Mouse (Mus musculus): ENCODE measurements around the gene St6galnac3. TPM values are rescaled to one million over a fixed set of nuclear protein-coding genes. Genes with fewer than 3 reads are reported as not detected.

The St6galnac3 gene
- polyA plus RNA-seq, 1 experiment from 2014 or later, result 34.4 TPM

DNA sequence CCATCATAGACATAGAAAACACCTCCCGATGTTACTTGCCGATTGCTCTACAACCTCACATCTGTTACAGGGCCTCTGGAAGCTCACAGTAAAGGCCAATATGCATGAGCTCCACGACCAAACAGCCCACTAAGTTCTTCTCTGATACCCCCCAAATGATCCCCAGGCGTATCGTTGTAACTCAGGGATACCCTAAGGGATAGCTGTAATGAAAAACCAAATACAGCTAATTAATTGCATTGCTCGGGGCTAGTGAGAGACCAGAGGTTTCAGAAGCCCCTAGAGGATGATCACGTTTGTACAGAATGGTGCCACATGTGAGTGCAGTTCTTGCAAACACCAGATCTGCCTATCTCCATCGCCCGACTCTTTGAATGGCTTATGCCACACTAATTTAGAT is 315.7 kb downstream of the St6galnac3 start:
- Histone ChIP-seq H3K27me3 (ENCODE audit: insufficient read depth, low read length) (no peaks in the 10 kb centered on the region), H3K36me3 (ENCODE audit: insufficient read depth, low read length) (no peaks in the 10 kb centered on the region), H3K4me2 (ENCODE audit: low read length) (no peak overlapping the region), H3K27ac (no peak overlapping the region), H3K9me3 (replicated peaks; ENCODE audit: low read length) (no peaks in the 10 kb centered on the region), H3K4me1 (replicated peaks; ENCODE audit: insufficient read depth, low read length) (no peaks in the 10 kb centered on the region), H3K4me3 (replicated peaks; ENCODE audit: low read depth, low read length) (no peak overlapping the region), H3K9ac (ENCODE audit: low read depth, low read length) (no peak overlapping the region)
- ATAC-seq (replicated peaks; ENCODE audit: low FRiP score, low read depth), result no peak
- TF ChIP-seq CTCF (IDR thresholded peaks at IDR 0.05; ENCODE audit: low read depth), result no peak
- WGBS, result 82% methylated on average over 9 of the region's 9 CpGs
- DNase-seq (ENCODE audit: low spot score), result no peak

DNA sequence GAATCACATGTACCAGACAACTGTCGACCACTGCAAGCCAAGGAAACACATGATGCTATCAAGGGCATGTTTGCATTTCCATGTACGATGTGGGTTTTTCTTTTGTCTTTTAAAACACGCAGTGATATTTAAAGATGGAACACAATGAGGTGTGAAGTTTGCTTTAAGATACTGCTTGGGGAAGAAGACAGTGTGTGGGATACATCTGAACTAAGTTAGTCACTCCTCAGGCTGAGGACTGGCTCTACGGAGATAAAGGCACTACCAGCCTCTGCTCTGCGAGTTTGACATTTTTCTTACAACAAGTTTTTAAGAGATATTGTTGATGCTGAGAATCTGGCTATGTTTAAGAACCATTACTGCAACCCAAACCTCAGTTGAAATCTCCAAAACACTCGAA is 316.6 kb downstream of the St6galnac3 start:
- H3K36me3 ChIP-seq (ENCODE audit: insufficient read depth, low read length), result no peaks in the 10 kb centered on the region
- no peaks in the 10 kb centered on the region for H3K9me3 ChIP-seq (replicated peaks; ENCODE audit: low read length)
- DNase-seq (ENCODE audit: low spot score) (no peak), ATAC-seq (replicated peaks; ENCODE audit: low FRiP score, low read depth) (no peak)
- no peak overlapping the region for H3K9ac ChIP-seq (ENCODE audit: low read depth, low read length)
- no peaks in the 10 kb centered on the region for H3K27me3 ChIP-seq (ENCODE audit: insufficient read depth, low read length)
- WGBS, result 94% methylated on average over 6 of the region's 6 CpGs
- no peak overlapping the region for H3K4me2 ChIP-seq (ENCODE audit: low read length)
- no peak overlapping the region for H3K27ac ChIP-seq
- H3K4me1 ChIP-seq (replicated peaks; ENCODE audit: insufficient read depth, low read length), result no peaks in the 10 kb centered on the region
- H3K4me3 ChIP-seq (replicated peaks; ENCODE audit: low read depth, low read length), result no peak overlapping the region
- no peak for TF ChIP-seq CTCF (IDR thresholded peaks at IDR 0.05; ENCODE audit: low read depth)

DNA sequence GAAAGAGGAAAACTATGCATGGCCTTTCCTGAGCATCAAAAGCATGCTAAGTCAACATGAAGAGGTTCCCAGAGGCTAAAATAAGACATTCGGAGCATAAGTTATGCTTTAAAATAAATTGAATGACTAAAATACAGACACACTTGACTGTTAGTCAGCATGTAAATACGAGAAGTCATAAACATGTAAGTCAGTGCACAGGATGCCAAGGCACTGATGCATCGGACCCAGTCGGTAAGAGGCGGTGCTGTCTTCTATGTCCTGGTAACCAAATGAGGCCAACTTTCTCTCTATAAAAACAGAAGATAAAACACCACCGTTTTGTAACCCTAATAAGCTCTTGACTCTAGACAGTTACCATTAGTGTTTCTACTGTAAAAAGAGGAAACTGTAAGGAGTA is 317.3 kb downstream of the St6galnac3 start:
- no peak for TF ChIP-seq CTCF (IDR thresholded peaks at IDR 0.05; ENCODE audit: low read depth)
- H3K36me3 ChIP-seq (ENCODE audit: insufficient read depth, low read length), result no peaks in the 10 kb centered on the region
- H3K4me2 ChIP-seq (ENCODE audit: low read length), result no peak overlapping the region
- H3K9me3 ChIP-seq (replicated peaks; ENCODE audit: low read length), result no peaks in the 10 kb centered on the region
- no peaks in the 10 kb centered on the region for H3K4me1 ChIP-seq (replicated peaks; ENCODE audit: insufficient read depth, low read length)
- DNase-seq (ENCODE audit: low spot score), result no peak
- H3K27ac ChIP-seq, result no peak overlapping the region
- WGBS, result 71% methylated on average over 6 of the region's 6 CpGs
- no peak for ATAC-seq (replicated peaks; ENCODE audit: low FRiP score, low read depth)
- H3K9ac ChIP-seq (ENCODE audit: low read depth, low read length), result no peak overlapping the region
- no peak overlapping the region for H3K4me3 ChIP-seq (replicated peaks; ENCODE audit: low read depth, low read length)
- H3K27me3 ChIP-seq (ENCODE audit: insufficient read depth, low read length), result no peaks in the 10 kb centered on the region

DNA sequence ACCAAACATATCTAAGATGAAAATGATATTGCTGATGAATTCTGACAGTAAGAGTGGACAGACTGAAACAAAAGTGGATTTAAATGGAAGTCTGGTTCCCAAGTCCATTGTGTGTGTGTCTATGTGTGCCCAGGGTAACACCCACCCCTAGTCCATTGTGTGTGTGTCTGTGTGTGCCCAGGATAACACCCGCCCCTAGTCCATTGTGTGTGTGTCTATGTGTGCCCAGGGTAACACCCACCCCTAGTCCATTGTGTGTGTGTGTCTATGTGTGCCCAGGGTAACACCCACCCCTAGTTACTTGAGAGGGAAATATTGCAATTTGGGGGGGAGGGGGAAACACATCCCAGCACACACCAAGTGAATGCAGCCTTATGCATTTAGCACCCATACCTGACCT is 318.1 kb downstream of the St6galnac3 start:
- no peak for ATAC-seq (replicated peaks; ENCODE audit: low FRiP score, low read depth)
- 92% methylated on average over 1 of the region's 1 CpGs for WGBS

DNA sequence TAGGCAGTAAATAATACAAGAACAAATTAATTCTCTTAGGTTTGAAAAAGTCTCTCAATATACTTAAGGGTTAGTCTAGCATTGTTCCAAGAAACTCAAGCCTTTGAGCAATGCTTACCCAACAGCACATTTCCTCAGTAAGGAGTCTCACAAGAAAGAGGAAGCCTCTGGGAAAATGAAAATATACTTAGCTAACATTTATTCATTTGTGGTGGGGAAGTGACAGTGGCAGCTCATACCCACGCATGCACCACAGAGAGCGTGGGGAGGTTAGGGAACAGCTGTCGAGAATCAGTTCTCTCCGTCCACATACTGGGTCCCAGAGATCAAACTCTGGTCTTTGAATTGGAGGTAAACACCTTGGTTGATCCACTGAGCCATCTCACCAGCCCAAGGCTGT is 318.8 kb downstream of the St6galnac3 start:
- H3K27me3 ChIP-seq (ENCODE audit: insufficient read depth, low read length), result no peaks in the 10 kb centered on the region
- no peak overlapping the region for H3K9ac ChIP-seq (ENCODE audit: low read depth, low read length)
- H3K27ac ChIP-seq, result no peak overlapping the region
- no peak overlapping the region for H3K4me3 ChIP-seq (replicated peaks; ENCODE audit: low read depth, low read length)
- no peaks in the 10 kb centered on the region for H3K4me1 ChIP-seq (replicated peaks; ENCODE audit: insufficient read depth, low read length)
- DNase-seq (ENCODE audit: low spot score) (no peak), ATAC-seq (replicated peaks; ENCODE audit: low FRiP score, low read depth) (no peak)
- WGBS, result 77% methylated on average over 4 of the region's 4 CpGs
- no peak overlapping the region for H3K4me2 ChIP-seq (ENCODE audit: low read length)
- H3K36me3 ChIP-seq (ENCODE audit: insufficient read depth, low read length), result no peaks in the 10 kb centered on the region
- no peaks in the 10 kb centered on the region for H3K9me3 ChIP-seq (replicated peaks; ENCODE audit: low read length)
- no peak for TF ChIP-seq CTCF (IDR thresholded peaks at IDR 0.05; ENCODE audit: low read depth)

More for the DNA sequence above, 318.1 kb downstream of the St6galnac3 start:
- H3K9ac ChIP-seq (ENCODE audit: low read depth, low read length), result no peak overlapping the region
- no peaks in the 10 kb centered on the region for H3K4me1 ChIP-seq (replicated peaks; ENCODE audit: insufficient read depth, low read length)
- H3K4me3 ChIP-seq (replicated peaks; ENCODE audit: low read depth, low read length), result no peak overlapping the region
- no peaks in the 10 kb centered on the region for H3K27me3 ChIP-seq (ENCODE audit: insufficient read depth, low read length)
- no peak for TF ChIP-seq CTCF (IDR thresholded peaks at IDR 0.05; ENCODE audit: low read depth)
- H3K9me3 ChIP-seq (replicated peaks; ENCODE audit: low read length), result no peaks in the 10 kb centered on the region
- no peak for DNase-seq (ENCODE audit: low spot score)
- no peak overlapping the region for H3K4me2 ChIP-seq (ENCODE audit: low read length)
- no peaks in the 10 kb centered on the region for H3K36me3 ChIP-seq (ENCODE audit: insufficient read depth, low read length)
- H3K27ac ChIP-seq, result no peak overlapping the region

DNA sequence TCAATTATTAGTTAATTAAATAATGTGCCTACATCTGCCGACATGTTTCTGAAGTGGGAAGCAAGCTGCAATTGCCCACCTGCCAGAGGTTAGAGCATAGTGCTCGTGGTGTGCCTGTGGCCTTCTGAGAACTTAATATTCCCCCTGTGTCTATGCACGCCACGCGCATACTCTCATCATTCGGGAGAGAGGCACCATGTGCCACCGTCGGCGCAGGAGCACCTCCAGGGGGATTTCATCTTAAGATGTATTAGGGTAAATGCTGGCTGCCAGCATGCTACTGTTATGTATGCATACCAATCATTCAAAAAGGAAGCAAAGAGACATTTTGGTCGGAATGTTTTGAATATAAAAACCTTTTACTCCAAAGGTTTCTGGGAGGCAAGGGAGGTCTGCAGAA is 319.3 kb downstream of the St6galnac3 start:
- ATAC-seq (replicated peaks; ENCODE audit: low FRiP score, low read depth) (no peak), DNase-seq (ENCODE audit: low spot score) (no peak)
- Histone ChIP-seq H3K27ac (no peak overlapping the region), H3K27me3 (ENCODE audit: insufficient read depth, low read length) (no peaks in the 10 kb centered on the region), H3K9ac (ENCODE audit: low read depth, low read length) (no peak overlapping the region), H3K9me3 (replicated peaks; ENCODE audit: low read length) (no peaks in the 10 kb centered on the region), H3K36me3 (ENCODE audit: insufficient read depth, low read length) (no peaks in the 10 kb centered on the region), H3K4me1 (replicated peaks; ENCODE audit: insufficient read depth, low read length) (no peaks in the 10 kb centered on the region), H3K4me3 (replicated peaks; ENCODE audit: low read depth, low read length) (no peak overlapping the region), H3K4me2 (ENCODE audit: low read length) (no peak overlapping the region)
- 83% methylated on average over 10 of the region's 10 CpGs for WGBS
- no peak for TF ChIP-seq CTCF (IDR thresholded peaks at IDR 0.05; ENCODE audit: low read depth)

DNA sequence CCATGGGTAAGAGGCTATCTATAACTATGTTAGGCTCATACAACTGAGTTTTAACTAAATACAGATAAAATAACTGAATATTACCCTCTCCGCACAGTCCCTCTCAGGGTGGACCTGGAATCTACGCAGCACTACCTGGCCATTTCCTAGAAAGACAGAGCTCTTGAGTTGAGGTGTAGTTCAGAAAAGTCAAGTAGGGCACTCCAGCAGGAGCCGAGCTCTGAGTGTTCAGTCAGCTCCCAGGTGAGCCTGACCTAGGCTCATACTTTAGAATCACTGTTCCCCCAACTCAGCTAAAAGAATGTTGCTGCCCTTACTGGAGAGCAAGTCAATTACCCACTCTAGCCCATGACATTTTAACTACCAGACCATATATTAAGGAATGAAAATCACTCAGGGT is 324.7 kb downstream of the St6galnac3 start:
- Histone ChIP-seq H3K27me3 (ENCODE audit: insufficient read depth, low read length) (no peaks in the 10 kb centered on the region), H3K27ac (no peak overlapping the region), H3K4me2 (ENCODE audit: low read length) (no peak overlapping the region), H3K4me1 (replicated peaks; ENCODE audit: insufficient read depth, low read length) (no peaks in the 10 kb centered on the region), H3K9ac (ENCODE audit: low read depth, low read length) (no peak overlapping the region), H3K36me3 (ENCODE audit: insufficient read depth, low read length) (no peaks in the 10 kb centered on the region), H3K9me3 (replicated peaks; ENCODE audit: low read length) (no peaks in the 10 kb centered on the region), H3K4me3 (replicated peaks; ENCODE audit: low read depth, low read length) (no peak overlapping the region)
- no peak for TF ChIP-seq CTCF (IDR thresholded peaks at IDR 0.05; ENCODE audit: low read depth)
- DNase-seq (ENCODE audit: low spot score) (no peak), ATAC-seq (replicated peaks; ENCODE audit: low FRiP score, low read depth) (no peak)
- 63% methylated on average over 3 of the region's 3 CpGs for WGBS

Data from kidney, postnatal 0 days (tissue).